Mouse (Mus musculus) liver, embryonic 16.5 days (tissue): Measurements from ENCODE around the gene Nr3c2. TPM values are rescaled to one million over a fixed set of nuclear protein-coding genes. Genes with fewer than 3 reads are reported as not detected.

Experiments used
- ATAC-seq: fragments of 200-750 bp; cut with Nextera tagmentation; 2 replicates; pipeline ENCODE4 v1.8.0; 2017; ENCODE audit warnings: low read depth, mild to moderate bottlenecking, moderate number of reproducible peaks, moderate library complexity
- H3K27ac ChIP-seq: fragments of 300-500 bp; sonication (generic); 2 replicates; pipeline ENCODE4 v1.5.1; 2014; ENCODE audit warnings: mild to moderate bottlenecking, low read length
- H3K27me3 ChIP-seq: fragments of 300-500 bp; sonication (generic); 2 replicates; pipeline ENCODE4 v1.6.1; 2014; ENCODE audit warnings: low read depth, low read length, mixed read lengths; ENCODE audit not compliant: control insufficient read depth, insufficient read depth
- H3K36me3 ChIP-seq: fragments of 300-500 bp; sonication (generic); 2 replicates; pipeline ENCODE4 v1.6.1; 2014; ENCODE audit warnings: mild to moderate bottlenecking; ENCODE audit not compliant: control insufficient read depth, insufficient read depth
- H3K4me1 ChIP-seq: fragments of 300-500 bp; sonication (generic); 2 replicates; pipeline ENCODE4 v1.6.1; 2014; ENCODE audit warnings: low read depth, low read length, mixed read lengths; ENCODE audit not compliant: control insufficient read depth
- H3K4me2 ChIP-seq: fragments of 300-500 bp; sonication (generic); 2 replicates; pipeline ENCODE4 v1.6.1; 2014; ENCODE audit warnings: low read depth, low read length, mixed read lengths
- H3K4me3 ChIP-seq: fragments of 300-500 bp; sonication (generic); 2 replicates; pipeline ENCODE4 v1.5.1; 2014; ENCODE audit warnings: low read depth, mild to moderate bottlenecking, low read length
- H3K9ac ChIP-seq: fragments of 300-500 bp; sonication (generic); 2 replicates; pipeline ENCODE4 v1.6.1; 2014; ENCODE audit warnings: low read depth, low read length
- H3K9me3 ChIP-seq: fragments of 300-500 bp; sonication (generic); replicated peaks from 2 replicates; pipeline ENCODE4 v1.6.1; 2016; ENCODE audit warnings: low read length; ENCODE audit not compliant: control insufficient read depth
- WGBS: fragments of 180-500 bp; shearing (Covaris S2); extraction: QIAGEN DNeasy Blood & Tissue Kit; methylation state at CpG from one replicate; pipeline ENCODE4 v1.1.7; 2014; ENCODE audit not compliant: insufficient replicate concordance; 5-methylcytosine and 5-hydroxymethylcytosine counted together
- polyA plus RNA-seq: library from polyadenylated mRNA; unstranded; fragments of >200 nt; fragmentation: Nextera tagmentation; extraction: Ambion mirVana; gene quantifications from 2 replicates; pipeline ENCODE4 v1.2.1, GENCODE M21; 2015

The Nr3c2 gene
- polyA plus RNA-seq, 1 experiment from 2014 or later = 2.1 TPM

GRCm38 (mm10) chr8:77121571-77121890, 222.3 kb downstream of the Nr3c2 start:
- Histone ChIP-seq H3K4me2 (no peak overlapping the region), H3K27ac (no peak overlapping the region), H3K9ac (no peak overlapping the region), H3K36me3 (no peaks in the 10 kb centered on the region), H3K27me3 (no peaks in the 10 kb centered on the region), H3K4me1 (no peaks in the 10 kb centered on the region), H3K9me3 (no peaks in the 10 kb centered on the region), H3K4me3 (no peak overlapping the region)
- 52% methylated on average over 1 of the region's 1 CpGs for WGBS
- no peak for ATAC-seq

GRCm38 (mm10) chr8:77122300-77122699, 223.1 kb downstream of the Nr3c2 start:
- no peaks in the 10 kb centered on the region for H3K36me3 ChIP-seq
- no peaks in the 10 kb centered on the region for H3K4me1 ChIP-seq
- WGBS = 46% methylated on average over 5 of the region's 5 CpGs
- no peak overlapping the region for H3K4me2 ChIP-seq
- H3K9ac ChIP-seq = no peak overlapping the region
- H3K27me3 ChIP-seq = no peaks in the 10 kb centered on the region
- no peaks in the 10 kb centered on the region for H3K9me3 ChIP-seq
- H3K27ac ChIP-seq = no peak overlapping the region
- no peak overlapping the region for H3K4me3 ChIP-seq
- no peak for ATAC-seq

GRCm38 (mm10) chr8:77125777-77126176, 226.5 kb downstream of the Nr3c2 start:
- ATAC-seq = no peak
- no peaks in the 10 kb centered on the region for H3K36me3 ChIP-seq
- H3K9me3 ChIP-seq = no peaks in the 10 kb centered on the region
- H3K27me3 ChIP-seq = no peaks in the 10 kb centered on the region
- H3K4me2 ChIP-seq = no peak overlapping the region
- no peak overlapping the region for H3K4me3 ChIP-seq
- WGBS = 71% methylated on average over 7 of the region's 7 CpGs
- no peaks in the 10 kb centered on the region for H3K4me1 ChIP-seq
- no peak overlapping the region for H3K27ac ChIP-seq
- no peak overlapping the region for H3K9ac ChIP-seq

DNA sequence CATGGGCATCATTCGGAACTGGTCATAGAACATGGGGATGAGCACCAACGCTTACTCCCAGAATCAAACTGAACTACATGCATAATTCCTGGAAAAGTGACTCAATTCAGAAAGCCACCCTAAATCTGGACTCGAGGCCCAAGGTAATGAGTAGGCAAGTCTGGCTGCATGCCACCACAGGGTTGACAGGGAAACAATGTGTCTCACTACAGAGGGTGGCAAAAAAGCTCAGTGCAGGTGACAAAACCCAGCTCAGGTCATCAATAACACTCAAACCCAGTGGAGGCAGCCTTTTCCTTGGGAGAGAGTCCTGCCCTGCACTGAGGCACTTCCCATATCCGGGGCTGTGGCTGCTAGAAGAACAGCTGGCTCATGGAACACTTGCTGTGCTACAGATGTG, 228.8 kb downstream of the Nr3c2 start:
- H3K4me3 ChIP-seq = no peak overlapping the region
- ATAC-seq = no peak
- H3K9ac ChIP-seq = no peak overlapping the region
- H3K27me3 ChIP-seq = no peaks in the 10 kb centered on the region
- no peaks in the 10 kb centered on the region for H3K36me3 ChIP-seq
- no peak overlapping the region for H3K27ac ChIP-seq
- no peaks in the 10 kb centered on the region for H3K4me1 ChIP-seq
- 63% methylated on average over 4 of the region's 4 CpGs for WGBS
- no peaks in the 10 kb centered on the region for H3K9me3 ChIP-seq
- H3K4me2 ChIP-seq = no peak overlapping the region

DNA sequence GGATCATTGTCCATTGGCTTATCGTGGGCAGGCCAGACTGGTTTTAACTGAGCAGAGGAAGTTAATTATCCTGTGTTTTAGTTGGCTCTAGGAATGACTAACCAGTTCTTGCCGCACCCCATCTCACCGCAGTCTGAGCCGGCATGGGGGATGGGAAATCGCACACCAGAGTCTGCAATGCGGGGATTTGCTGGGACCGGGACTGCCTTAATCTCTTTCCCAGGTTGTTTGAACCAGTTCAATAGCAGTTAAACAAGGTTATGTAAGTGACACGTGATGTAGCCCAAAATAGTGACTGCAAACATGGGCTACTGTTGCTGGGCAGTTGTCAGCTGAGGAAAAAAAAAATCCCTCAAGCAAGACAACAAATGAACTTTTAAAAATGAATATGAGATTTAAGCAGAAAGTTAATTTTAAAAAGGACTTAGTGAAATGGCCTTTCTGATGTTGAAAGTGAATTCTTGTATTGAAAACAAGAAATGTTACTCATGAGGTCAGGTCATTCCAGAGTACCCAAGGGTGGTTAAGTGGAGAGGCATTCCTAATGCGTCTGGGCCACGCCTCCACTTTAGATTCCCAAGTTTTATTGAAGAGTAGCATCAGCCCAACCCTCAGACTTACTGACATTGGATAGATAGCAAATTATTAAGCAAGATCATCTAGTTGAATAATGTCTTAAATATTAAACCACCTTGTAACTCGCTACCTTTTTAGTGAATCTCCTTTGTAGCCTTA, 233.8 kb downstream of the Nr3c2 start:
- no peak overlapping the region for H3K4me3 ChIP-seq
- H3K9me3 ChIP-seq = peaks cover 2% of the 10 kb centered on the region; the same call in 1 of the 2 replicates
- H3K27ac ChIP-seq = peak overlapping the region; percentile 61; the same call in 1 of the 2 replicates
- H3K9ac ChIP-seq = no peak overlapping the region
- 30% methylated on average over 11 of the region's 11 CpGs for WGBS
- ATAC-seq = peak; percentile 92
- H3K36me3 ChIP-seq = no peaks in the 10 kb centered on the region
- H3K4me2 ChIP-seq = peak overlapping the region; percentile 27; the same call in 1 of the 2 replicates
- H3K4me1 ChIP-seq = no peaks in the 10 kb centered on the region
- H3K27me3 ChIP-seq = no peaks in the 10 kb centered on the region

- Histone ChIP-seq H3K9ac (no peak overlapping the region), H3K4me2 (no peak overlapping the region), H3K4me3 (no peak overlapping the region), H3K9me3 (peaks cover 2% of the 10 kb centered on the region; the same call in 1 of the 2 replicates), H3K27me3 (no peaks in the 10 kb centered on the region), H3K4me1 (no peaks in the 10 kb centered on the region), H3K36me3 (no peaks in the 10 kb centered on the region), H3K27ac (no peak overlapping the region)
- 31% methylated on average over 7 of the region's 7 CpGs for WGBS
- ATAC-seq = no peak
Observed at GRCm38 (mm10) chr8:77133797-77134385, 234.6 kb downstream of the Nr3c2 start.

- Histone ChIP-seq H3K9me3 (peaks cover 2% of the 10 kb centered on the region; the same call in 1 of the 2 replicates), H3K36me3 (no peaks in the 10 kb centered on the region), H3K4me1 (no peaks in the 10 kb centered on the region), H3K27me3 (no peaks in the 10 kb centered on the region), H3K4me2 (no peak overlapping the region), H3K9ac (no peak overlapping the region), H3K27ac (no peak overlapping the region), H3K4me3 (no peak overlapping the region)
- WGBS = 47% methylated on average over 3 of the region's 3 CpGs
- no peak for ATAC-seq
Observed at GRCm38 (mm10) chr8:77145285-77145684, 246.0 kb downstream of the Nr3c2 start.

DNA sequence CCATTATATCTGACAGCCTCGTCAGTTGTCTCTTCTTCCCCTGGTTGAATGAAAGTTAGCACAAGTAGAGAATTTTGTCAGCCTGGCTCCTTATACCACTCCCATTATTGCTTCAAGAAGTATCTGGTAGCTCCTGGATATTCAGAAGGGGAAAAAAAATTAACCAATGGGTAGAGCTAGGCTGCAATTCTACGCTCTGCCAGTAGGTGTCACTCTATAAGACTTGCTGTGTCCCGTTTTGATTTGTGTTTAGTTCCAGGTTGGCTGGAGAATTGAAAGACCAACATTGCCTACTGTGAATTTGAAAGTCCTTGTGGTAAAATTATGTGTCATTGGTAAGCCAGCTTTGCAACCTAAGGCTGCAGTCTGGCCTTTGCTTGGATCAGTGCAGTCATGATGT, 255.3 kb downstream of the Nr3c2 start:
- no peaks in the 10 kb centered on the region for H3K9me3 ChIP-seq
- no peak for ATAC-seq
- H3K27me3 ChIP-seq = no peaks in the 10 kb centered on the region
- no peak overlapping the region for H3K9ac ChIP-seq
- no peak overlapping the region for H3K27ac ChIP-seq
- WGBS = 37% methylated on average over 3 of the region's 3 CpGs
- H3K4me3 ChIP-seq = no peak overlapping the region
- no peaks in the 10 kb centered on the region for H3K4me1 ChIP-seq
- H3K4me2 ChIP-seq = no peak overlapping the region
- no peaks in the 10 kb centered on the region for H3K36me3 ChIP-seq

DNA sequence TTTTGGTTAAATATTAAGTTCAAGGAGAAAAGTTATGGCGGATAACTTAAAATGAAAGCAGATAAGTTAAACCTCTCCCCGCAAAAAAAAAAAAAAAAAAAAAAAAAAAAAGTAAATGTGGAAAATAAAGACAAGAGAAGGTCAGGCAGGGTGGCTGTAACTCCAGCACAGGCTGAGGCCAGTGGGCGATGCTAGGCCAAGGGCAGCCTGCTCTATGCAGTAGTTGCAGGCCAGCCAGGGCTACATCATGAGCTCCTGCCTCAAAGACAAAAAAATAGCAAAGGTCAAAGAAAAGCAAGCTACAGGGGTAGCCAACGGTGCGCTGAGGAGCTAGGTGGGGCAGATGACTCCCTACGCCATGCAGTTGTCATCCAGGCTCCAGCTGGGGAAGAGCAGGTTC, 270.1 kb downstream of the Nr3c2 start:
- H3K4me2 ChIP-seq = no peak overlapping the region
- H3K27ac ChIP-seq = no peak overlapping the region
- H3K36me3 ChIP-seq = no peaks in the 10 kb centered on the region
- H3K27me3 ChIP-seq = no peaks in the 10 kb centered on the region
- H3K9ac ChIP-seq = no peak overlapping the region
- no peaks in the 10 kb centered on the region for H3K4me1 ChIP-seq
- ATAC-seq = no peak
- no peak overlapping the region for H3K4me3 ChIP-seq
- no peaks in the 10 kb centered on the region for H3K9me3 ChIP-seq
- WGBS = 76% methylated on average over 6 of the region's 6 CpGs
